Mouse (Mus musculus) small intestine, adult 2 months (tissue): ENCODE data around the gene B4galt5. TPM values are rescaled to one million over a fixed set of nuclear protein-coding genes. Genes with fewer than 3 reads are reported as not detected.

Experiments used
- H3K27ac ChIP-seq: fragments of 200-500 bp; 2 replicates; pipeline ENCODE4 v1.5.1; 2012; ENCODE audit warnings: low read depth, low read length, control low read depth, inconsistent platforms; ENCODE audit not compliant: insufficient read depth
- H3K27me3 ChIP-seq: fragments of 200-500 bp; 2 replicates; pipeline ENCODE4 v1.6.1; 2012; ENCODE audit warnings: mild to moderate bottlenecking, moderate library complexity, low read length, inconsistent platforms; ENCODE audit not compliant: control insufficient read depth, insufficient read depth
- H3K36me3 ChIP-seq: fragments of 200-500 bp; 2 replicates; pipeline ENCODE4 v1.6.1; 2012; ENCODE audit warnings: mild to moderate bottlenecking, low read length, control low read depth, inconsistent platforms; ENCODE audit not compliant: control insufficient read depth, insufficient read depth
- H3K4me1 ChIP-seq: fragments of 200-500 bp; 2 replicates; pipeline ENCODE4 v1.6.1; 2012; ENCODE audit warnings: low read length, inconsistent platforms, mixed read lengths; ENCODE audit not compliant: control insufficient read depth, insufficient read depth, insufficient read length
- H3K4me3 ChIP-seq: fragments of 200-500 bp; 2 replicates; pipeline ENCODE4 v1.5.1; 2012; ENCODE audit warnings: low read depth, mild to moderate bottlenecking, control low read depth, inconsistent platforms, low read length, moderate library complexity
- CTCF ChIP-seq: fragments of 200-500 bp; IDR thresholded peaks from 2 replicates; pipeline ENCODE4 v1.5.1; 2012; ENCODE audit warnings: low read depth, mild to moderate bottlenecking, control low read depth, inconsistent platforms, low read length, moderate library complexity, mixed read lengths; ENCODE audit not compliant: insufficient replicate concordance, insufficient read length; ENCODE audit errors: extremely low read depth
- POLR2A ChIP-seq: fragments of 200-500 bp; IDR thresholded peaks from 2 replicates; pipeline ENCODE4 v1.6.1; 2012; ENCODE audit warnings: low read depth, mild to moderate bottlenecking, control low read depth, inconsistent platforms, low read length, moderate library complexity
- WGBS: fragments of 180-500 bp; shearing (Covaris S2); methylation state at CpG from one replicate; pipeline ENCODE4 v1.1.7; 2018; 5-methylcytosine and 5-hydroxymethylcytosine counted together
- polyA plus RNA-seq: library from polyadenylated mRNA; depleted of rRNA; stranded (reverse); fragments of >200 nt; gene quantifications from 2 replicates; pipeline ENCODE4 v1.2.3, GENCODE M21; 2012

The B4galt5 gene
- polyA plus RNA-seq, 1 experiment: 84.7 TPM

- Histone ChIP-seq H3K27me3 (no peaks in the 10 kb centered on the region), H3K4me3 (no peak overlapping the region), H3K4me1 (peaks cover 14% of the 10 kb centered on the region), H3K27ac (no peak overlapping the region), H3K36me3 (peaks cover 2% of the 10 kb centered on the region; the same call in 1 of the 2 replicates)
- TF ChIP-seq POLR2A: no peak
- TF ChIP-seq CTCF: no peak
- WGBS: 61% methylated on average over 10 of the region's 10 CpGs
Observed at GRCm38 (mm10) chr2:167324151-167324930, 24.6 kb downstream of the B4galt5 start.

- TF ChIP-seq CTCF: no peak
- TF ChIP-seq POLR2A: no peak
- no peaks in the 10 kb centered on the region for H3K27me3 ChIP-seq
- 83% methylated on average over 3 of the region's 3 CpGs for WGBS
- peaks cover 22% of the 10 kb centered on the region for H3K4me1 ChIP-seq
- H3K27ac ChIP-seq: no peak overlapping the region
- peaks cover 2% of the 10 kb centered on the region; the same call in 1 of the 2 replicates for H3K36me3 ChIP-seq
- H3K4me3 ChIP-seq: no peak overlapping the region
Observed at GRCm38 (mm10) chr2:167323116-167323515, 25.9 kb downstream of the B4galt5 start.

DNA sequence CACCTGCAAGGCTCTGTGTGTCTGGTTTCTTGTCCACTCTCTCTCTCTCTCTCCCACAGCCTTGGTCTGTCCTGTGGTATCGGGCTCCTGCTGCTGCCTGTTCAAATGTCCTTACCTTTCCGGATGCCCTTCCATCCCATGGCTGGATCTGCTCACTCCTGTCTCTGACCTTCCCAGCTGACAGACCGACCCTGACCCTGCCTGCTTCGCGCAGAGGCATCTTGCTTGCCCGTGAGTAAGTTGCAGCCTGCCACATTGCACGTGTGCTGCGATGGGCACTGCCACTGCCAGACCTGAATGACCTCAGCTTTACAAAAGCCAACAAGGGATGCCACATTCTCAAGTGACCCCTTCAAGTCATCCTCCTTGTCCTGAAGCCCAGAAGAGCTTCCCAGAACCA, 27.6 kb downstream of the B4galt5 start:
- peaks cover 22% of the 10 kb centered on the region for H3K4me1 ChIP-seq
- WGBS: 91% methylated on average over 8 of the region's 8 CpGs

DNA sequence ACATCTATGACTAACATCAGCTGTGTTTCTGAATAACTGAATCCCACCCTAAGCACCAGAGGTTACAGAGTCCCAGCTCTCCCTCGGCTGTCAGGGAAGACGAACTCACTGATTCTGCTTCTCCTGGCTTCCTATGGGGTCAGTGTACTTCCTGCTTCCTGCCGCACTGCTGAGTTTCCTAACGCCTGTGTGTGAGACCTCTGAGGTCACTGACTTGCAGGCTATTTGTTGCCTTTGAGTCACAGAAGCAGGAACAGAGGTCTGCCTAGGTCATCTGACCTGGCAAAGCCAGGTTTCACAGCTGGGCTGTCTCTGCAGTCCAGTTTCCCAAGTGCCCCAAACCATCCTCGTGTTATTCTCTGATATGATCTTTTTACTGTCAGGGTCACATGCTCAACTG, 30.0 kb downstream of the B4galt5 start:
- H3K27me3 ChIP-seq: no peaks in the 10 kb centered on the region
- H3K4me1 ChIP-seq: peaks cover 38% of the 10 kb centered on the region
- no peak overlapping the region for H3K4me3 ChIP-seq
- peak overlapping the region; percentile 23; the same call in 1 of the 2 replicates for H3K27ac ChIP-seq
- 24% methylated on average over 5 of the region's 5 CpGs for WGBS
- H3K36me3 ChIP-seq: peaks cover 2% of the 10 kb centered on the region; the same call in 1 of the 2 replicates
- no peak for TF ChIP-seq CTCF
- TF ChIP-seq POLR2A: no peak

More for the DNA sequence above, 27.6 kb downstream of the B4galt5 start:
- Histone ChIP-seq H3K27me3 (no peaks in the 10 kb centered on the region), H3K4me3 (no peak overlapping the region), H3K36me3 (peaks cover 2% of the 10 kb centered on the region; the same call in 1 of the 2 replicates), H3K27ac (no peak overlapping the region)
- TF ChIP-seq CTCF: no peak
- TF ChIP-seq POLR2A: no peak

- H3K36me3 ChIP-seq: peaks cover 6% of the 10 kb centered on the region
- TF ChIP-seq POLR2A (no peak), CTCF (no peak)
- WGBS: 57% methylated on average over 3 of the region's 3 CpGs
- H3K4me1 ChIP-seq: peaks cover 50% of the 10 kb centered on the region
- no peak overlapping the region for H3K4me3 ChIP-seq
- H3K27ac ChIP-seq: no peak overlapping the region
- no peaks in the 10 kb centered on the region for H3K27me3 ChIP-seq
Observed at GRCm38 (mm10) chr2:167316724-167317187, 32.2 kb downstream of the B4galt5 start.

GRCm38 (mm10) chr2:167314491-167314890, 34.5 kb downstream of the B4galt5 start:
- Histone ChIP-seq H3K36me3 (peaks cover 22% of the 10 kb centered on the region), H3K27ac (peak overlapping the region; percentile 71), H3K4me1 (peaks cover 39% of the 10 kb centered on the region), H3K27me3 (no peaks in the 10 kb centered on the region), H3K4me3 (no peak overlapping the region)
- no peak for TF ChIP-seq CTCF
- TF ChIP-seq POLR2A: no peak
- WGBS: 79% methylated on average over 8 of the region's 8 CpGs
